Mouse (Mus musculus) forebrain, embryonic 12.5 days (tissue): ENCODE measurements at regions not wholly inside any gene's neighbourhood (a gene's known extent, or its start where the extent isn't known, plus 50 kb on each side); places are given as distances from the start of the nearest gene placed in this dataset.

ENCODE experiments used
- ATAC-seq: fragments of 200-750 bp; cut with Nextera tagmentation; 2 replicates; pipeline ENCODE4 v1.8.0; 2017; ENCODE audit warnings: moderate TSS enrichment; ENCODE audit not compliant: low FRiP score
- H3K27ac ChIP-seq: fragments of 300-500 bp; sonication (generic); 2 replicates; pipeline ENCODE4 v1.5.1; 2016; ENCODE audit warnings: mild to moderate bottlenecking
- H3K27me3 ChIP-seq: fragments of 300-500 bp; sonication (generic); 2 replicates; pipeline ENCODE4 v1.6.1; 2016; ENCODE audit warnings: mild to moderate bottlenecking
- H3K36me3 ChIP-seq: fragments of 300-500 bp; sonication (generic); replicated peaks from 2 replicates; pipeline ENCODE4 v1.6.1; 2016; ENCODE audit warnings: mild to moderate bottlenecking
- H3K4me1 ChIP-seq: fragments of 300-500 bp; sonication (generic); 2 replicates; pipeline ENCODE4 v1.6.1; 2016
- H3K4me2 ChIP-seq: fragments of 300-500 bp; sonication (generic); 2 replicates; pipeline ENCODE4 v1.6.1; 2016; ENCODE audit warnings: mild to moderate bottlenecking, moderate library complexity
- H3K4me3 ChIP-seq: fragments of 300-500 bp; sonication (generic); replicated peaks from 2 replicates; pipeline ENCODE4 v1.5.1; 2016; ENCODE audit warnings: mild to moderate bottlenecking
- H3K9ac ChIP-seq: fragments of 300-500 bp; sonication (generic); 2 replicates; pipeline ENCODE4 v1.6.1; 2016; ENCODE audit warnings: mild to moderate bottlenecking
- H3K9me3 ChIP-seq: fragments of 300-500 bp; sonication (generic); 2 replicates; pipeline ENCODE4 v1.6.1; 2016
- WGBS: fragments of 180-500 bp; shearing (Covaris S2); methylation state at CpG from one replicate; pipeline ENCODE4 v1.1.7; 2016; 5-methylcytosine and 5-hydroxymethylcytosine counted together

- Histone ChIP-seq H3K9ac (peak overlapping the region; percentile 33), H3K4me1 (peaks cover 36% of the 10 kb centered on the region), H3K27me3 (no peaks in the 10 kb centered on the region), H3K9me3 (no peaks in the 10 kb centered on the region), H3K4me3 (peak overlapping the region; percentile 25), H3K4me2 (peak overlapping the region; percentile 47), H3K27ac (peak overlapping the region; percentile 63), H3K36me3 (peaks cover 13% of the 10 kb centered on the region)
- ATAC-seq: no peak
- 64% methylated on average over 6 of the region's 6 CpGs for WGBS
Measured at GRCm38 (mm10) chr16:77332285-77332684, 269.6 kb downstream of the Gm11146 start.

- Histone ChIP-seq H3K27ac (peak overlapping the region; percentile 93), H3K27me3 (no peaks in the 10 kb centered on the region), H3K4me3 (peak overlapping the region; percentile 44), H3K36me3 (peaks cover 13% of the 10 kb centered on the region), H3K9me3 (no peaks in the 10 kb centered on the region), H3K4me2 (peak overlapping the region; percentile 55), H3K9ac (peak overlapping the region; percentile 66), H3K4me1 (peaks cover 38% of the 10 kb centered on the region)
- peak; percentile 42; the same call in 1 of the 2 replicates for ATAC-seq
- WGBS: 9% methylated on average over 8 of the region's 8 CpGs
Measured at GRCm38 (mm10) chr16:77330996-77331395, 270.9 kb downstream of the Gm11146 start.

DNA sequence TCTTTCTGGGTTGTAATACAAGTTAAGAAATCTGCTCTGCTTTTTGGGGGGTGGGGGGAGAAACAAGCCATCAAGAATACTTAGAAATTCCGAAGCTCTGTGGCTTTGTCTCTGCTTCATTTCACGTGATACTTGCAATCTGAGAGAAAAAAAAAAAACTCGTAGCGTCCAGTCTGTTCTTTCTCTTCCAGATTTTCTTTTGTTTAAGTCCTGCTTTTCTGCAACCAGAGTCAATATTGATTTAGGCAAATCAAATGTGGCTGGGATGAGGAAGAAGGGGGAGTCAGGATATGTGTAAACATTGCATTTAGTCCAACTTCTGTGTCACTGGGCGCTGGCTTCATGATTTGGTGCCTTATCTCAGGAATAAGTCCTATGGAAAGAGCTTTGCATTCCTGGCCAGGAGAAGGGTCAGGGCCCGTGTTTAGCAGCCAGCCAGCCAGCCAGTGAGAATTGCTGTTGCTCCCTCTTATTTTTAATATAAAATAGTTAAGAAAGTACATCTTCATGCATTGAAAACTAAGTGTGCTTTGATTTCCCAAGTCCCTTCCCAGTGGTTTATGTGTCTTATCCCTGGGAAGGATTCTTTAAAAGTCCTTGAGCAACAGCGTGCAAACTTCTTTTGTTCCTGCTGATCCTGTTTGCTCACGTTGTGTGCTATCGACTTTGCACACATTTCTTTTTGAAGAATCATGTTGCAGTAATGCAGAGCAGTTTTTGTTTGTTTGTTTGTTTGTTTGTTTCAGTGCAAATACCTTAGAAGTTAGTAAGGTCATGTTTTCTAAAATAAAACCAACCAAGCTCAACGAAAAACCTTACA lies 272.0 kb downstream of the Gm11146 start:
- Histone ChIP-seq H3K9ac (peak overlapping the region; percentile 66), H3K27me3 (no peaks in the 10 kb centered on the region), H3K27ac (peak overlapping the region; percentile 93), H3K4me3 (peak overlapping the region; percentile 44), H3K4me2 (peak overlapping the region; percentile 55), H3K9me3 (no peaks in the 10 kb centered on the region), H3K36me3 (peaks cover 13% of the 10 kb centered on the region), H3K4me1 (peaks cover 38% of the 10 kb centered on the region)
- no peak; the same call in 1 of the 2 replicates for ATAC-seq
- 7% methylated on average over 10 of the region's 10 CpGs for WGBS

DNA sequence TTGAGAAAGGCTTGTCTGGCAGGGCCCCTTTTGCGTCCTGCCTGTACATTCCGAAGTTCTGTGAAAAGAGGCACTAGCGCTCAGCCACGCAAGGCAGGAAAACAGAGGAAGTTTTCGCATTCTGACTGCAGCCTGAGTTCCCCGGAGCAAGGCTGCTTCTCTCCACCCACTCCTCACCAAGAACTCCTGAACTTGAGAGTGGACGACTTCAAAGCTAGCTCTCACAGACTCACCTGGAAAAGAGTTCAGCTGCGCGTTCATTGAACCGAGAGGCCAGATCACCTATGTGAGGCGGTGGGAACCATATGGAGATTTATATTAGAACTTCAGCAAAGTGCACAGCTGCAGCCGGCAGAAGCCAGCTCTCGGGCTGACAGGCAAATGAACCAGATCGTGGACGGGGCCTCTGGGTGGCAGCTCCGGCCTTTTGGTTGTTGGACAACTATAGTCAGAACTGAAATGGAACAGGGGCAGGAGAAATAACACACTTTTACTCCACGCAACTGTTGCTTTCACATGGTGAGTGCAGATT lies 272.7 kb downstream of the Gm11146 start:
- H3K4me1 ChIP-seq: peaks cover 38% of the 10 kb centered on the region
- H3K4me3 ChIP-seq: peak overlapping the region; percentile 44
- H3K36me3 ChIP-seq: peaks cover 8% of the 10 kb centered on the region; the same call in 1 of the 2 replicates
- ATAC-seq: peak; percentile 56
- peak overlapping the region; percentile 93 for H3K27ac ChIP-seq
- H3K4me2 ChIP-seq: peak overlapping the region; percentile 55
- WGBS: 5% methylated on average over 17 of the region's 17 CpGs
- no peaks in the 10 kb centered on the region for H3K27me3 ChIP-seq
- no peaks in the 10 kb centered on the region for H3K9me3 ChIP-seq
- H3K9ac ChIP-seq: peak overlapping the region; percentile 66

DNA sequence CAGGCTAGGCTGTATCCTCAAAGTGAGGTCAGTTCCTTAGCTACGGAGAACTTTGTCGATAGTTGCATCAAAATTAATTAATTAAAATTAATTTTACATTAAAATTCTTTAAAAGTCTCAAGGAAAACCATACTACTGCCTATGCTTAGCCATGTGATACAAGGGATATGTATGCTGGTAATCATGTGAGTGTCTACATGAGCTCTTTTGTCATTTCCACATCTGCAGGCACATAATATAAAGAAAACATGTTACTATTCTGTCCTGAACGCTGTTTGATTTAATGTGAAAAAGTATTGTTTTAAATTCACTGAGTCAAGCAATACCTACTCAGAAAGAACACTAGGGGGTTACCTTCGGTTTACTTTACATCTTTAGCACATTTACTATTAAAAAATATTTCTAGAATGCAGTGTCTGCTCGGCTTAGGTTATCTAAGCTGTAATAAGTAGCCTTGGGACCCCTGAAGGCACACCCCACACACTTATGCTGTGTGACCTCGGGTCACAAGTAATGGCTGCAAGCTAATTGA lies 273.2 kb downstream of the Gm11146 start:
- H3K4me3 ChIP-seq: peak overlapping the region; percentile 44
- WGBS: 29% methylated on average over 6 of the region's 6 CpGs
- H3K9ac ChIP-seq: peak overlapping the region; percentile 66
- no peaks in the 10 kb centered on the region for H3K9me3 ChIP-seq
- no peaks in the 10 kb centered on the region for H3K27me3 ChIP-seq
- H3K4me2 ChIP-seq: peak overlapping the region; percentile 55
- peak; percentile 75 for ATAC-seq
- H3K27ac ChIP-seq: peak overlapping the region; percentile 93
- H3K36me3 ChIP-seq: peaks cover 3% of the 10 kb centered on the region; the same call in 1 of the 2 replicates
- H3K4me1 ChIP-seq: peaks cover 38% of the 10 kb centered on the region

- no peaks in the 10 kb centered on the region for H3K9me3 ChIP-seq
- H3K9ac ChIP-seq: no peak overlapping the region
- 64% methylated on average over 5 of the region's 5 CpGs for WGBS
- H3K4me3 ChIP-seq: no peak overlapping the region
- H3K27ac ChIP-seq: no peak overlapping the region
- no peak for ATAC-seq
- no peaks in the 10 kb centered on the region for H3K36me3 ChIP-seq
- peaks cover 38% of the 10 kb centered on the region for H3K4me1 ChIP-seq
- no peaks in the 10 kb centered on the region for H3K27me3 ChIP-seq
- peak overlapping the region; percentile 55 for H3K4me2 ChIP-seq
Measured at GRCm38 (mm10) chr16:77328049-77328448, 273.8 kb downstream of the Gm11146 start.

DNA sequence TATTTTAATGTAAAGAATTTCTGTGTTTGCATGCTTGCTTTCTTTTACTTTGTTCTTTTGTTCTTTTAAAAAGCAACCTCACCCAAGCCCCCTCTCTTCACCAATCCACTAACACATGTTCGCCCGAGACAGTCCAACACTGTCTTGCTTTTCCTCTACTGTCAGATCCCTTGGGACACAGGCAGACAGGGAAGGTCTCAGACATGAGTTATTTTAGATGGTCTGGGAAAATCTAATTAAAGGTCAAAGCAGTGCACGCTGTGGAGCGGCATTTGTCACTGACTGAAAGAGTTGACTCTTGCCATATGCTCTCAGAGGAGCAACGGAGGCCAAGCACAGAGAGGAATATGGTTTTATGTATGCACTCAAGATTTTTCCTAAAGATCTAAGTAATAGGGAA lies 279.6 kb downstream of the Gm11146 start:
- Histone ChIP-seq H3K4me3 (no peak overlapping the region), H3K4me2 (no peak overlapping the region), H3K4me1 (peaks cover 5% of the 10 kb centered on the region), H3K36me3 (no peaks in the 10 kb centered on the region), H3K9me3 (no peaks in the 10 kb centered on the region), H3K9ac (no peak overlapping the region), H3K27ac (no peak overlapping the region), H3K27me3 (no peaks in the 10 kb centered on the region)
- 0 out of 2 replicates have a peak, but pooled peaks have one; percentile 11 for ATAC-seq
- 62% methylated on average over 5 of the region's 5 CpGs for whole genome bisulfite sequencing

GRCm38 (mm10) chr16:77318150-77318549 lies 283.7 kb downstream of the Gm11146 start:
- Histone ChIP-seq H3K27ac (no peak overlapping the region), H3K9me3 (no peaks in the 10 kb centered on the region), H3K27me3 (no peaks in the 10 kb centered on the region), H3K9ac (no peak overlapping the region), H3K4me2 (no peak overlapping the region), H3K4me1 (peaks cover 3% of the 10 kb centered on the region; the same call in 1 of the 2 replicates), H3K36me3 (peaks cover 1% of the 10 kb centered on the region; the same call in 1 of the 2 replicates), H3K4me3 (no peak overlapping the region)
- no peak for ATAC-seq
- 93% methylated on average over 1 of the region's 1 CpGs for WGBS

DNA sequence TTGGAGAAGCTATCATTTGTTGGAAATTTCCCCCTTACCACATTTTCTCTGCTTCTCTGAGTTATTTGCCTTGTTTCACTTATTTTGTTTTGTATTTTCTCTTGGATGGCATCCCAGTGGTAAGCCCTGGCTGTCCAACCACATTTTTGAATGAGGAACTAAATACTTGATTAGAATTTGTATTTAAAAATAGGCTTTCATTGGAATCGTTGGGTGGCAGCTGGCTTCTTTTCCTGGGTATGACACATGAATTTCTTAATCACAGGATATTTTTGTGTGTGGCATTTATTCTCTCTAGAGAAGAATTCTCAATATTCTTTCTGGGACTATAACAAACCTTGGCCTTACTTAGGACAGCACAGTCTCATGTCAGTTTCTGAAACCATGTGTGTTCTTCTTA lies 286.5 kb downstream of the Gm11146 start:
- Histone ChIP-seq H3K27ac (no peak overlapping the region), H3K36me3 (peaks cover 5% of the 10 kb centered on the region; the same call in 1 of the 2 replicates), H3K9ac (no peak overlapping the region), H3K9me3 (no peaks in the 10 kb centered on the region), H3K27me3 (no peaks in the 10 kb centered on the region), H3K4me3 (no peak overlapping the region), H3K4me2 (no peak overlapping the region), H3K4me1 (no peaks in the 10 kb centered on the region)
- 68% methylated on average over 1 of the region's 1 CpGs for WGBS
- ATAC-seq: no peak

DNA sequence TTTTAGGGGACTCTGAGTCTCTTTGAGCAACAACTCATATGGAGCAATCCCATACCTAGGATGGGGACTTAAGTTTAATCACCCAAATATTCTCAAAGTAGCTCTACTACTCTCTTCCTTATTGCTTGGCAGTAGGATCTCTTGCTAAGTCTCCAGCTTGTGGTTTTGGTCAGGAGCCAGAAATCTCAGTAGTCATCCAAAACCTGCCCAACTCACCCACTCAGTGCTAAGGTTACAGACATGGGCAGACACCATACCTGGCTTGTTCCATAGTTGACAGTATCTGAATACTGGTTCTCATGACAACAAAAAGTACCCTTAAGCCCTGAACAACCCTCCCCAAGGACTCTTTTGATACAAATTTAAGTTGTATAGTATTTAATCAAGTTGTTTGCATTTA lies 288.7 kb downstream of the Gm11146 start:
- no peak overlapping the region for H3K4me2 ChIP-seq
- peaks cover 5% of the 10 kb centered on the region; the same call in 1 of the 2 replicates for H3K36me3 ChIP-seq
- no peaks in the 10 kb centered on the region for H3K27me3 ChIP-seq
- no peak overlapping the region for H3K27ac ChIP-seq
- H3K4me3 ChIP-seq: no peak overlapping the region
- no peaks in the 10 kb centered on the region for H3K4me1 ChIP-seq
- no peak for ATAC-seq
- no peaks in the 10 kb centered on the region for H3K9me3 ChIP-seq
- no peak overlapping the region for H3K9ac ChIP-seq

DNA sequence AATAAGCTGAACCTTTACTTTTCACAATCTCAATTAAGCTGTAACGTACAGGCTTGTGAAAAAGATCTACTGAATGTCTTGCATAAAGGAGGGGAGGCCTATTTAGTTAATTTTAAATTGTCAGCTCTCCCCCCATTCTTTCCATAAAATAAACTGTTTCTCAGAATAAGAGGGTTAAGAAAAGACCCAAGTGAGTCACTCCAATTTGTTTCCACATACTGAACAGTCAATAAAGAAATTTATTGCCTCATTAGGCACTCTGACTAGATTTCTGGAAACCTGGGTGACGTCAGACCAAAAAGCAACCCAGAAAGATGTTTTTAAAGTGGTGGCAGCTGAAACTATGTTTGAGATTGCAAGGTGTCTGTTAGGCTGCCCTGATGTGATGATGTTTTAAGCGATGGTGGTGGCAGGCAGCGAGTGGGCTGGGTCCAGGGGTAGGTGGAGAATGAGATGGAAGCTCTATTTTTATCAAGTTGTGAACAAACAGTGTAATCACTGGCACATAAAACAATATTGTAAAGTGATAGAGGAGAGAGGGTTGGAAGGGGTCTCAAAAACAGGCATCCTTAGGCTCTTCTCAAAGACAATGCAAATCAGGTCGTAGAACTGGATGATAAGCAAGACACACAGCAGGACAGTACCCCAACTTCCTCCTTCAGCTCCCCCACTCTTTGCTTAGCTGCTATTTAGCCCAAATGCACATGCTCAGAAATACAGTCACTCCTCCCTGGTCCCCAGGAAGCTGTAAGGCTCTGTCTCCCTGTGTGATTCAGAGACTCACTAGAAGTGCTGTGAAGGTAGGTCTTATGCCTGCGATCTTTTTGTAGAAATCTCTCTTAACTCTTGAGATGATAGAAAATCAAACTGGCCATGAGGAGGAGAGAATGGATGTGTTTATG lies 288.0 kb downstream of the Usp25 start:
- Histone ChIP-seq H3K27ac (peak overlapping the region; percentile 71), H3K9ac (no peak overlapping the region), H3K9me3 (no peaks in the 10 kb centered on the region), H3K36me3 (no peaks in the 10 kb centered on the region), H3K4me2 (peak overlapping the region; percentile 8; the same call in 1 of the 2 replicates), H3K4me1 (peaks cover 4% of the 10 kb centered on the region), H3K4me3 (no peak overlapping the region), H3K27me3 (no peaks in the 10 kb centered on the region)
- 50% methylated on average over 6 of the region's 6 CpGs for WGBS
- ATAC-seq: peak; percentile 62
